Mouse (Mus musculus): ENCODE data around the gene Cisd3.
"Not testable (repeated sequence)": the region's sequence is repeated elsewhere in the genome, so short reads cannot be mapped to it uniquely, and the experiment has no call there.

Cisd3 gene

DNA sequence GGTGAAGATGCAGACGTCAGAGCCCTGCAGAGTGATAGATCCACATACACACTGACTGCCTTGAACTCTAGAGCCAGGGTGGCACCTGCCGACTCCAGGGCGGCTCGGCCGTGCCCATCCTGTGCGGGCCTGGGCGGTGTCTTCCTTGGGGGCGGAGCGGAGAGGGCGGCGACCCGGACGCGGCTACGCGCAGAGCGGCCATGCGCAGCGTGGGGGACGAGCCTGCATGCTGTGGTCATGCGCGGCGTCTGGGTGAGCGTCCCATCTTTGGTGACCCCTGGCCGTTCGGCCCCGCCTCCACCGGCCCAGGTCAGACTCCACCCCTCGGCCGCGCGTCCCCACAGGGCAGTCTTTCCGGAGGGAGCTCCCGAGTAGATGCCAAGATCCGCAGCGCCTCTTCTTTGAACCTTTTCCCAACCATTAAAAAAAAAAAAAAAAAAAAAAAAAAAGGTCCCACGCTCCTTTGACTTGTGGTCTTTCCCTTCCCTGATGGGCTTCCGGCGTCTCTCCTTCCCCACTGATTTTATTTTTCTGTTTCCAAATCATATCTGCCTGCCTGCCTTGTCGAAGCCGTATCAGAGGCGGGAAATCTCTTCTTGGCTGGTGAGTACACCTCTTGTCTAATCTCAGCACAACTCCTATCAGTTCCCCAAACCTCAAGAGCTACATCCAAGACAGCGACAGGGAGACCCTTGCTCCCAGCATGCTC, at the start of gene Cisd3:
Gene Cisd3, plus strand, starts transcription at position 214 of the 709 bp plus-strand sequence.
- peak; percentile 92 for DNase-seq (ENCODE audit: low read depth, low spot score)

DNA sequence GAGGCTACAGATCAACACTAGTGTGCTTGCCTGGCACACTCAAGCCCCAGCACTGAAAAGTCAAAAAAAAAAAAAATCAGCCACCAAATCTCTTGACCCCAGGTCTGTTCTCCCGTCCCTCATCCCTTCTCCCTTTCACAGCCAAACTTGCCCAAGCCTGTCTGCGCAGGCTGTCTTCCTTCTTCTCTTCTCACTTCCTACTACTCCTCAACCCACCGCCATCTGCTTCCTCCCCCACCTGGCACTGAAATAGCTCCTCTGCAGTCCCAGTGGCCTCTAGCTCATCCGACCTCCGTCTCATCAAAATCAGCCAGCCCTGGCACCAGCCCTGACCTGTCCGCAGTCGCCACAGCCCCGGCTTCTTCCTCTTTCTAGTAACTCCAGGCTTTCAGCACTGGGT, 44.0 kb upstream of the Cisd3 start:
- DNase-seq (ENCODE audit: low read depth, low spot score): no peak

DNA sequence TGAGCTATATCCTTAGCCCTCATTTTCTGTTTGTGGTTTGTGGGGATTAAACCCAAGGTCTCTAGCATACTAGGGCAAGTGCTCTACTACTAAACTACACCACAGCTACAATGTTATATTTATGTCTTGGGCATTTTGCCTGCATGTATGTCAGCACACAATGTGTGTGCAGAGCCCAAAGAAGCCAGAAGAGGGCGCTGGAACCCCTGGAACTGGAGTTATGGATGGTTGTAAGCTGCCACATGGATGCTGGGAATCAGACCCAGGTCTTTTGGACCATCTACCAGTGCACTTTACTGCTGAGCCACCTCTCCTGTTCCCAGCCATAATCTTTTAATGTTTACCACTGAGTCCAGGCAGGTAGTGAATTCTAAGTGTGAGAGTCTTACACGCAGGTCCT, 42.9 kb upstream of the Cisd3 start:
- no peak for DNase-seq (ENCODE audit: low read depth, low spot score)

DNA sequence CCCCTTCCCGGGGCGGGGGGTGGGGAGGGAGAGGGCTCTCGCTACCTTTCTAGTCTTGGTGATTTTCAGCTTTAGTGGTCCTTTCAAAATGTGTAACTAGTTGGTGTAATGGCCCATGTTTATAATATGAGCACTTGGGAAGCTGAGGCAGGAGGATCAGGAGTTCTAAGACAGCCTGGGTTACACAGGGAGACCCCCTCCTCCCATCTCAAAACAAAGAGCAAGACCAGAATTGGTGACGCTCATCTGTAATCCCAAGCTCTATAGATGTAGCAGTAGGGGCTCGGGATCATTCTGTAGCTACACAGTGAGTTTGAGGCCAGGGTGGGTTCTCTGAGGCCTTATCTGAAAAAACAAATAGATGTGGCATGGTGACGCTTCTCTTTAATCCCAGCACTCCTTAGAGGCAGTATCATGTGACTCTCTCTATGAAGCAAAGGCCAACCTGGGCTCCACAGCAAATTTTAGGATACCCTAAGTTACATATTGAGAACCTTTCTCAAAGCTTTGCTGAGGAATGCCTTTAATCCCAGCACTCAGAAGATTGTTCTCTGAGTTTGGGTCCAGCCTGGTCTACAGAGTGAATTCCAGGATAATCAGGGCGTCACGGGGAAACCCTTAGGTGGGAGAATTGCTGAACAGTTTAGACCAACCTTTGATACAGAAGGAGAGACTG, 42.1 kb upstream of the Cisd3 start:
- DNase-seq (ENCODE audit: low read depth, low spot score): no peak

DNA sequence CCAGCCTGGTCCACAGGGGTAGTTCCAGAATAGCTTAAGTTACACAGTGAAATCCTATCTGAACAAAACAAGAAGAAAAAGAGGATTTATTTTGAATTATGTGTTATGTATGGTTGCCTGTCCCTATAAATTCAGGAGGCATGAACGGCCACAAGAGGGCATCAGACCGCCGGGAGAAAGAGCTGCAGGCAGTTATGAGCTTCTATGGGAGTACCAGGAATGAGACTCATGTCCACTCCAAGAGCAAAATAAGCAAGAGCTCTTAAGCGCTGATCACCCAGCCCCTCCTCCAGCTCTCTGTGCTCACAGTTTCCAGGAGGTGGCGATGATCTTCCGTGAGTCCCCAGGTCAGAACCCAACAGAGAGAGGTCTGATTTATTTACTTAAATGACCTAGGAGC, 40.8 kb upstream of the Cisd3 start:
- peak; percentile 61 for DNase-seq (ENCODE audit: low read depth, low spot score)

- not testable (repeated sequence) for DNase-seq (ENCODE audit: low read depth, low spot score)
Measured at GRCm38 (mm10) chr11:97648541-97648940, 37.1 kb upstream of the Cisd3 start.

GRCm38 (mm10) chr11:97650341-97650740, 35.3 kb upstream of the Cisd3 start:
- no peak for DNase-seq (ENCODE audit: low read depth, low spot score)

- DNase-seq (ENCODE audit: low read depth, low spot score): not testable (repeated sequence)
Measured at GRCm38 (mm10) chr11:97653376-97653775, 32.2 kb upstream of the Cisd3 start.

DNA sequence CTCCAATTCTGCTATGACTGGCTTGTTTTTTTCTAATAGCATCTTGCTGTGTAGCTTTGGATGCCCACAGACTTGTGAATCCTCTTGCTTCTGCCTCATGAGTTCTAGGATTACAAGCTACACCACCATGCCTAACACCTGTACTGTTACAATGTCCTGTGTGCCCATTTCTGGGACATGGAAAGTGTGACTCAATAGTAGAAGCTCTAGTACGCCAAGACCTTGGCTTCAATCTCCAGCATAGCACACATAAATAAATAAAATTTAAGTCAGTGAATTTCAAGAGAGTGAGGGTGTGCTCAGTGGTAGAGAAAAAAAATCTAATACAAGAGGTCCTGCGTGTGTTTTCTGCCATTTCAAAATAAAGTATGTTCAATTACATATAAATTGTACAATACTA, 31.4 kb upstream of the Cisd3 start:
- no peak for DNase-seq (ENCODE audit: low read depth, low spot score)

DNA sequence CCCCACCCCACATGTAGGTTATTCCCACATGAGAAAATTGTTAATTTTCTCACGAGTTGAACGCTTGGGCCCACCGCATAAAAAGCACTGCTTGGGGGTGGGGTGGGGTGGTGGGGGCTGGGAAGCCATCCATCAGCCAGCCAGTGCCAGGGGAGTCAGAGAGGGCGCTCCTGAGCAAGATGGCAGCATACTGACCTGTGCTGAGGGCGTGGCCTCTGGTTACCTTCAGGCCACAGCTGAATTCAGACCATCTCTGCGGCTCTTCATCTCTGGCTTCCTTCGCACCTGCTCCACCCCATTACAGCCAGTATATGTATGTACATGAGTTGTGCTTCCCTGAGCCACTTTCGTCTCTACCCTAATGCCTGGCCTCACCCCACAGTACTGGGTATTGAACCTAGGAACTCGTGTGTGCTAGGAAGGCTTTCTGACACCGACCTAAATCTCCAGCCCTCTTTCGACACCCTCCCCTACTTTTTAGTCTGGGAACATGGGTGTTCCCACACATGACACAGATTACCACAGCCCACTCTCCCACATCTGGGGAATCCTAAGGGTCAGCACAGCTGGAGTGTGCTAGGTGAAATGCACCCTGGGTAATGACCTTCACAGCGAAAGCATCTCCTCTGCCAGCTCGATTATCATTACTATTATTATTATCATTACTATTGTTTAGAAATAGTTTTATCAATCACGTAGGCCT, 29.2 kb upstream of the Cisd3 start:
- DNase-seq (ENCODE audit: low read depth, low spot score): no peak

- DNase-seq (ENCODE audit: low read depth, low spot score): no peak
Measured at GRCm38 (mm10) chr11:97657184-97657945, 28.3 kb upstream of the Cisd3 start.

- not testable (repeated sequence) for DNase-seq (ENCODE audit: low read depth, low spot score)
Measured at GRCm38 (mm10) chr11:97657967-97658366, 27.7 kb upstream of the Cisd3 start.

GRCm38 (mm10) chr11:97658751-97659266, 26.8 kb upstream of the Cisd3 start:
- no peak for DNase-seq (ENCODE audit: low read depth, low spot score)

DNA sequence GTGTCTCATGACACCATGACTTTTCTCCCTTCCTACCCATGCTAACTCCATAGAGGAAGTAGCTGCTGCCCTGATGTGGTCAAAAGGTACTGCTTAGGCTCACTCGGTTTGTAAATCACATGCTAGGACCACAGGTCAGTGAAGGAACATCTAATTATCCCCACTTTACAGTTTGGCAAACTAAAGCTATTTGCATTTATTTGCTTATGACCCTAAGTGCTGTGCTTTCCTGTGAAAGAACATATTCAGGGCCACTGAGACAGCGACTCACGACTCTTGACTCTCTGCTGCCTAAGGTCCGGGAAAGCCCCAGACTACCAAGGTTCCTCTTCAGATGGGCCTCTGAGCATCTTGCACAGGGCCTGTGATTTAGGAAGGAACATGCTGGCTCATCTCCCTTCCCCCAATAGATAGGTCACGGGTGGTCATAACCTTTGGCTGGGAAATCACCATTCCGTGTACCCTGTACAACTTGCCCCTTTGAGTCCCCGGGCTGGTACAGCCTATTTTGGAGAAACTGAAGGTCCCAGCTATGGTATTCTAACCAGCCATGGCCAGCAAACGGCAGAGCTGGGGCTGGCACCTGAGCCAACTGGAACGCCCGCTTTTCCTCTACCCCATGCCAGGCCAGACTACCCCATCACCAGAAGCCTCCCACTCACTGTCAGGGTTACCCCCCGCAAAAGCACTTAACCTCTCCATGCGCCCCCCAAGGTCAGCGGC, 26.2 kb upstream of the Cisd3 start:
- no peak for DNase-seq (ENCODE audit: low read depth, low spot score)

GRCm38 (mm10) chr11:97659990-97660714, 25.5 kb upstream of the Cisd3 start:
- peak; percentile 72 for DNase-seq (ENCODE audit: low read depth, low spot score)

GRCm38 (mm10) chr11:97660734-97661647, 24.6 kb upstream of the Cisd3 start:
- DNase-seq (ENCODE audit: low read depth, low spot score): no peak

DNA sequence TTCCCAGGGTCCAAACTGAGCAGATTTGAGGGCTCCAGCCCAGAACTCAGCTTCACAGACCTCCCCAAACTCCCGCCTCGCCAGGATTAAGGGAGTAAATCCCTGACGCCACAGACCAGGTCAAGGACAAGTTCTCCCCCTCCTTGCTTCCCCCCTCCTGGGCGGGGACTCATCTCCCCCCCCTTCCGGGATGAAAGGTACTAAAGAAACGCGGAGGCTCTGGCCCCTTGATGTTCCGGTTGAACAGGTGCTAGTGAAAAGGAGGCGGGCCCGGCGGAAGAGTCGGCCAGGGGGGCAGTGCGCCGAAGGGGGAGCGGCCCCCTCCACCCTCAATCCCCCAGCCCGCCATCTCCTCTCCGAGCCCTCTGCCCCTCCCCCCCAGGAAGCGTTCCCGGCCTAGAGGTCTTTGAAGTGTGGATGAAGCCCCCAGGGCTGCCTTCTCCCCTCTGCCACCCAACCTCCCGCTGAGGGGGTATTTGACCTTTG, 23.9 kb upstream of the Cisd3 start:
- DNase-seq (ENCODE audit: low read depth, low spot score): peak; percentile 76

DNA sequence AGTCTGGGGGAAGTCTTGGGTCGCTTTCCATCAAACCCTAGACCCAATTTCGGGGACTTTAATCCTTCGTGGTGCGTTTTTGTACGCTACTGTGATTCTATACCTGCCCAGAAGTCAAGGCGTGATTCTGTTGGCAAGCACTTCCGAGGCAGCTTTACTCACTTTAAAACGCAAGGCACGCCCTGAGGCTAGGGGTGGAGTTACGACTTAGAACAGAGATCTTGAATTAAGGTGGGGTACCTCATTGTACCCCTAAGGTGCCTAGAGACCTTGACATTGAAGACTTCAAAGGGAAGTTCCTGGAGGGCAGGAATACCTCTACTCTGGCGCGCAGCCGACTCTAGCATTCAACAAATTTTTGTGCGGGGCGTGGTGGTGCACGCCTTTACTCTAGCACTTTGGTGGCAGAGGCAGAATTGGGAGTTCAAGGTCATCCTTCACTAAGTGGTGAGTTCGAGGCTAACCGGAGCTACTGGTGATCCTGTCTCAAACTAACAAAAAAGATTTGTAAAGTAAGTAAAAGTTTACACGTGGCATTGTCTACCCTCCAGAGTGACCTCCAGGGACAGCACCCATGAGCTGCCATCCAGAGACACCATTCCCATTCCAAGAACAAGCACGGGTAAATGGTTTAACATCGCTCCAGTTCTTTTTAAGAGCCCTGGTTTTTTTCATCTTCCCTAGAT, 23.3 kb upstream of the Cisd3 start:
- DNase-seq (ENCODE audit: low read depth, low spot score): no peak
